Mouse (Mus musculus): ENCODE data around the gene Helz. TPM values are rescaled to one million over a fixed set of nuclear protein-coding genes. Genes with fewer than 3 reads are reported as not detected.

Helz gene
- polyA plus RNA-seq, 1 experiment from 2014 or later = 19.5 TPM

DNA sequence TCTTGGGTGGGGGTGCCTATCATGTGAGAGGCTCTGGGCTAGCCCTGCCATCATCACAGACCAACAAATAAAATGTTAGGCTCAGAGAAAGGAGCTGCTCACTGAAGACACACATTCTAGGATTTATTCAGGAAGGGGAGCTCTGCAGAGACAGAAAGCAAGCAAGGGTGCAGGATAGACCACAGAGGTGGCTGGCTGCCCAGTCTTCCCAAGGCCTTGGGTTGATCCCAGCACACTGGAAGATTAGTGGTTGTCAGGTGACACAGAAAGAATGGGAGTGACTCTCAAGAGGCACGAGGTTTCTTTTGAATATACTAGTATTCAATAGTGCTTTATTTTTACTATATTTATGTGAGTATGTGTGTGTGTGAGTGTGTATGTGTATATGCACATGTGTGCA, 26.6 kb upstream of the Helz start:
- 59% methylated on average over 1 of the region's 1 CpGs for WGBS
- H3K9ac ChIP-seq = no peak overlapping the region
- no peak for ATAC-seq (ENCODE audit: insufficient number of reproducible peaks, low FRiP score)
- no peaks in the 10 kb centered on the region for H3K9me3 ChIP-seq (replicated peaks)
- no peak overlapping the region for H3K4me2 ChIP-seq
- no peak overlapping the region for H3K27ac ChIP-seq (ENCODE audit: poor library complexity, severe bottlenecking)
- H3K4me3 ChIP-seq = no peak overlapping the region
- H3K27me3 ChIP-seq (replicated peaks) = no peaks in the 10 kb centered on the region
- no peaks in the 10 kb centered on the region for H3K4me1 ChIP-seq (replicated peaks)
- H3K36me3 ChIP-seq = no peaks in the 10 kb centered on the region

DNA sequence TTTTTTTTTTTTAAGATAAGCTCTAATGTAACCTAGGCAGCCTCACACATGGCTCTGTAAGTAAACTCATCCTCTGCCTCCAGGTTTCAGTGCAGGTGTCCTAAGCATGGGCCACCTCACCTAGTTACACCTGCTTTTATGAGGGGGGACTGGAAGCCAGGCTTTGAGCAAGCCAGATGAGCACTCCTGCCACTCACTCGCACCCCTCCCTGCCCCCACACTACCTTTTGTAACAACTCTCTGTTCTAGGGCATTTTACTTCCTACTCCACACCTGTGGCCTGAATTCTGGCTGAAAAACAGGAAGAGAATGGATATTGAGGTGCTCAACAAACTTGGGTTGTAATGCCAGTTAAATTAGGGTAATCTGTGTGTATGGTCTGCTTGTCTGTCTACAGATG, 22.8 kb upstream of the Helz start:
- Histone ChIP-seq H3K36me3 (no peaks in the 10 kb centered on the region), H3K9me3 (replicated peaks) (0 out of 2 replicates have a peak, but pooled peaks cover 3% of the 10 kb centered on the region), H3K4me3 (no peak overlapping the region), H3K4me1 (replicated peaks) (peaks cover 6% of the 10 kb centered on the region; the same call in 1 of the 2 replicates), H3K9ac (no peak overlapping the region), H3K4me2 (no peak overlapping the region), H3K27me3 (replicated peaks) (no peaks in the 10 kb centered on the region), H3K27ac (ENCODE audit: poor library complexity, severe bottlenecking) (no peak overlapping the region)
- 69% methylated on average over 1 of the region's 1 CpGs for WGBS
- ATAC-seq (ENCODE audit: insufficient number of reproducible peaks, low FRiP score) = no peak

DNA sequence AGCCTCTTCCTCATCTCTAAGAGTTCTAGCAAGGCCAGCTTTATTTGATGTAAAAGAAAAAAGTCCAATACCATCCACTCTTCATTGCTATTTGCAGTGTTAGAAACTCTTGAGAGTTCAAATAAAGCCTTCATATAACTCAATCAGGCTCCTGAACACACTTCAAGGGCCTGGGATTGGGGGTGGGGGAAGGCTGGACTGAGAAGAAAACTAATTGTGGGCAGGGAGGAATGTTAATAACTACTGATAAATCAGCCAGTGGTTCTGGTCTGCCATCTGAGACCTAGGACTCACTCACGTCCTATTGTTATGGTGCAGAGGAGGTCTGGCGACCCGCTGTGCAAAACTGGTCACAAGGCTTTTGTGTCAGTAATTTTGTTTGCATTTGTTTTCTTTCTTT, 20.1 kb upstream of the Helz start:
- H3K9me3 ChIP-seq (replicated peaks) = 0 out of 2 replicates have a peak, but pooled peaks cover 3% of the 10 kb centered on the region
- no peaks in the 10 kb centered on the region for H3K36me3 ChIP-seq
- H3K4me2 ChIP-seq = no peak overlapping the region
- H3K9ac ChIP-seq = no peak overlapping the region
- ATAC-seq (ENCODE audit: insufficient number of reproducible peaks, low FRiP score) = no peak
- H3K4me3 ChIP-seq = no peak overlapping the region
- H3K27me3 ChIP-seq (replicated peaks) = no peaks in the 10 kb centered on the region
- H3K4me1 ChIP-seq (replicated peaks) = peaks cover 6% of the 10 kb centered on the region; the same call in 1 of the 2 replicates
- WGBS = 59% methylated on average over 3 of the region's 3 CpGs
- no peak overlapping the region for H3K27ac ChIP-seq (ENCODE audit: poor library complexity, severe bottlenecking)

DNA sequence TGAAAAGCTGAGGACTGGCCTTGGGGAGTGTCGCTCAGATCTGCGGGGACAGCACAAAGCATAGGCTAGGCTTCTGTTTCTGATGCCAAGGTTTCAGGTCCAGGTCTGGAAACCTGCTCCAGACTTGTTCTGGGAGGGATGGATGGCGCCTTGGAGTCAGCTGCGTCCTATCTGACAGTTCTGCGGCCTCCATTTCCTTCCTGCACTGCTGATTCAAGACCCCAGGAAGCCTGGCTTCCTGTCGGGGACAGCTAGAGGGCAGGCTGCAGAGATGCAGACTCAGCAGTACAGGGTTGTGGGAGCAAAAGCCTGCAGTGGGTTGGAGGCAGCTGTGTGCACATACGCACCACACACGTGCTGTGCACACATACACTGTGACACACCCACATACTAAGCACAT, 18.4 kb upstream of the Helz start:
- H3K36me3 ChIP-seq = no peaks in the 10 kb centered on the region
- H3K9me3 ChIP-seq (replicated peaks) = 0 out of 2 replicates have a peak, but pooled peaks cover 3% of the 10 kb centered on the region
- peak; percentile 88 for ATAC-seq (ENCODE audit: insufficient number of reproducible peaks, low FRiP score)
- H3K9ac ChIP-seq = no peak overlapping the region
- peaks cover 6% of the 10 kb centered on the region; the same call in 1 of the 2 replicates for H3K4me1 ChIP-seq (replicated peaks)
- 28% methylated on average over 8 of the region's 8 CpGs for WGBS
- no peak overlapping the region for H3K4me2 ChIP-seq
- H3K27ac ChIP-seq (ENCODE audit: poor library complexity, severe bottlenecking) = peak overlapping the region; percentile 79
- no peaks in the 10 kb centered on the region for H3K27me3 ChIP-seq (replicated peaks)
- H3K4me3 ChIP-seq = no peak overlapping the region

DNA sequence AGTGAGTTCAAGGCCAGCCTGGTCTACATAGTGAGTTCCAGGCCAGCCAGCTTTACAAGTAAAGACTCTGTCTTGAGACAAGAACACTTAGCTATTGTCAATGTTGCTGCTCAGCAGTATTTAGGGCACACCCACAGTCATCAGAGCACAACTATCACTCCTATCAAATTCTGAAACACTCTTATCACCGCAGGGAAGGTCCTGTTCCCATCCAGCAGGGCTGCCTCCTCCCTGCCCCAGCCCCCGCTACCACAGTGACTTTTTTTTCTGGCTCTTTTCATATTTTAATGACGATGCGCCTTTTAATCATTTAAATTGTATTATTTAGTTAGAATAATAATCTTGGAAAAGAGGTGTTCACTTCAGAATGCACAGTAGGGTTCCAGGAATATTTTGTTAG, 16.3 kb upstream of the Helz start:
- Histone ChIP-seq H3K9me3 (replicated peaks) (0 out of 2 replicates have a peak, but pooled peaks cover 3% of the 10 kb centered on the region), H3K4me1 (replicated peaks) (peaks cover 6% of the 10 kb centered on the region; the same call in 1 of the 2 replicates), H3K9ac (no peak overlapping the region), H3K27me3 (replicated peaks) (no peaks in the 10 kb centered on the region), H3K4me3 (no peak overlapping the region), H3K27ac (ENCODE audit: poor library complexity, severe bottlenecking) (no peak overlapping the region), H3K36me3 (no peaks in the 10 kb centered on the region), H3K4me2 (no peak overlapping the region)
- no peak for ATAC-seq (ENCODE audit: insufficient number of reproducible peaks, low FRiP score)
- 59% methylated on average over 4 of the region's 4 CpGs for WGBS

DNA sequence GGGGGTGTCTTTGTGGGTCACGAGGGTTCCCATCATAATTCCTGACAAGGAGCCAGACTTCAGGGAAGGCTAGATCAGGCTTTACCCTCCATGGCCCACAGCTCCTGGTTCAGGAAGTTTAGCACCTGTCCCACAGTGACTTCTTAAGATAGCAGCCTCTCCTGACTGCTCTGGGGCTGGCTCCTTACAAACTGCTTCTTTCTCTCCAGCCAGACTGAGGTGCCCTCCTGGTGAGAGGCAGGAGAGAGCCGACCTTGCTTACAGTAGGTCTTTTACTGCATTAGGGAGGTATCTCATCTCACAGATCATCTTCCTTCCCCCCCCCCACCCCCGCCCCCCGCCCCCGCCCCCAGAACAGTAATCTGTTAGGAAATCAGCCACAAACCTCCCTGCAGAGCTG, 15.5 kb upstream of the Helz start:
- H3K27me3 ChIP-seq (replicated peaks) = no peaks in the 10 kb centered on the region
- H3K4me2 ChIP-seq = no peak overlapping the region
- H3K36me3 ChIP-seq = no peaks in the 10 kb centered on the region
- H3K4me3 ChIP-seq = no peak overlapping the region
- no peak overlapping the region for H3K27ac ChIP-seq (ENCODE audit: poor library complexity, severe bottlenecking)
- H3K4me1 ChIP-seq (replicated peaks) = peaks cover 6% of the 10 kb centered on the region; the same call in 1 of the 2 replicates
- H3K9me3 ChIP-seq (replicated peaks) = 0 out of 2 replicates have a peak, but pooled peaks cover 3% of the 10 kb centered on the region
- 30% methylated on average over 2 of the region's 5 CpGs for WGBS
- no peak overlapping the region for H3K9ac ChIP-seq
- no peak for ATAC-seq (ENCODE audit: insufficient number of reproducible peaks, low FRiP score)

DNA sequence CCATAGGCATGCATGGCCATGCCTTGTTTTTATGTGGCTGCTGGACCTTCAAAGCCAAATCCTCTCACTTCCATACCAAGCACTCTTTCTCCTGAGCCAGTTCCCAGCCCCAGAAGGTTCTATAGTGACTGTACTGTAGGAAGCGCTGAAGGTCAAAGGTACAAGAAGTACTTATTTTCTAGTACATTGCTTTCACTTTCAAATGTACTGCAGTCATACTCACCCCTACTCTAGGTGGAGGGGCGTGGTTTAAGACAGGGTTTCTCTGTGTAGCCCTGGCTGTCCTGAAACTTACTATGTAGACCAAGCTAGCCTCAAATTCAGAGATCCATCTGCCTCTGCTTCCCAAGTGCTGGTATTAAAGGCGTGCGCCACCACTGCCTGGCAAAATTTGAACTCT, 8.7 kb upstream of the Helz start:
- no peak for ATAC-seq (ENCODE audit: insufficient number of reproducible peaks, low FRiP score)
- H3K4me3 ChIP-seq = no peak overlapping the region
- no peak overlapping the region for H3K9ac ChIP-seq
- no peak overlapping the region for H3K27ac ChIP-seq (ENCODE audit: poor library complexity, severe bottlenecking)
- no peaks in the 10 kb centered on the region for H3K27me3 ChIP-seq (replicated peaks)
- no peaks in the 10 kb centered on the region for H3K9me3 ChIP-seq (replicated peaks)
- 88% methylated on average over 4 of the region's 4 CpGs for whole genome bisulfite sequencing
- no peaks in the 10 kb centered on the region for H3K36me3 ChIP-seq
- no peak overlapping the region for H3K4me2 ChIP-seq
- no peaks in the 10 kb centered on the region for H3K4me1 ChIP-seq (replicated peaks)

DNA sequence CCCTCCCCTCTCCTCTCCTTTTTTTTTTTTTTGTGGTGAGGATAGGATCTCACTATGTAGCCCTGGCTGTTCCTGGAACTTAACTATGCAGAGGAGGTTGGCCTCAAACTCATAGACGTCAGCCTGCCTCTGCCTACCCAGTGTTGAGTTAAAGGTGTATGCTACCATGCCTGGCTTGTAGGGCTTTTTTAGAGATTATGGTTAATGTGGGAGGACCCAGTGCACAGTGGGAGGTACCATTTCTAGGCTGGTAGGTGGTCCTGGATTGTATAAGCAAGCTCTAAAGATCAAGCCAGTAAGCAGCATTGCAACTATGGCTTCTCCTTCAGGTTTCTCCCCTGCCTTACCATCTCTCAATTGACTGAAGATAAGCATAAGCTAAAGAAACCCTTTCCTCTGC, 7.4 kb upstream of the Helz start:
- no peak for ATAC-seq (ENCODE audit: insufficient number of reproducible peaks, low FRiP score)

DNA sequence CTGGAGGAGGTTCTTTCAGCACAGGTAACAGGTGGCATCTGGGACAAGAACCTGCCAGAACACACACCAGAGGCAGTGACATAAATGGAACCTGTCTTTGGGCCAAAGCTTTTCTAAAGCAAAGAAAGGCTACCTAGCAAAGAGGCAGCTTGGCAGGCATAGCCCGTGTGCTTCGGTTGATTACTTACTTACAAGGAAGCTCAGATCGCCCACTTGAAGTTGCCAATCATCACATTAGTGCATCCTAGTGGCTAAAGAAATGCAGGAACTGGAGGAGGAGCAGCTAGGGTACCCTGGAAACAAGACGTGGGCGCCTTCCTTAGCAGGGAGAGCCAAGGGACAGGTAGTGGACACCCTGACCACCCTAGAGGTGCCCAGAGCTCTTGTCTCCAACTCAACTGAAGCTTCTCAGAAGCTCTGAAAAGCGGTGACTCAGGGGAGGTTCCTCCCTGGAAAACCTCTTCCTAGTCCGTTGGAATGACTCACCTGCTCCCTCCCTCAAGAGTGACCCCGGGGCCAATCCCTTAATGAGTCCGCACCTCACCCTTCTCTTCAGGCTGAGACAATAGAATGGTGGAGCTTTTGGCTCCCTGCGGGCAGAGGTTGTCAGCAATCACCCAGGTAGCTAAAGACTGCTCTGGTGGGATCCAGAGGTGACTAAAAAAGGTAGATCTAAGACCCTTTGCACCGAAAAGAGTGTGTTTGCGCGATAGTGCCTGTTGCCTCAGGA, 1.8 kb upstream of the Helz start:
- peaks cover 7% of the 10 kb centered on the region; the same call in 1 of the 2 replicates for H3K36me3 ChIP-seq
- ATAC-seq (ENCODE audit: insufficient number of reproducible peaks, low FRiP score) = no peak
- no peak overlapping the region for H3K27ac ChIP-seq (ENCODE audit: poor library complexity, severe bottlenecking)
- peak overlapping the region; percentile 98; the same call in 1 of the 2 replicates for H3K9ac ChIP-seq
- H3K27me3 ChIP-seq (replicated peaks) = peaks cover 8% of the 10 kb centered on the region; the same call in 1 of the 2 replicates
- peaks cover 8% of the 10 kb centered on the region for H3K4me1 ChIP-seq (replicated peaks)
- no peaks in the 10 kb centered on the region for H3K9me3 ChIP-seq (replicated peaks)
- 21% methylated on average over 13 of the region's 13 CpGs for WGBS
- peak overlapping the region; percentile 100 for H3K4me3 ChIP-seq
- H3K4me2 ChIP-seq = peak overlapping the region; percentile 100

More for the DNA sequence above, 7.4 kb upstream of the Helz start:
- Histone ChIP-seq H3K27ac (ENCODE audit: poor library complexity, severe bottlenecking) (no peak overlapping the region), H3K4me3 (no peak overlapping the region), H3K9ac (no peak overlapping the region), H3K27me3 (replicated peaks) (no peaks in the 10 kb centered on the region), H3K4me2 (no peak overlapping the region), H3K4me1 (replicated peaks) (no peaks in the 10 kb centered on the region), H3K36me3 (no peaks in the 10 kb centered on the region), H3K9me3 (replicated peaks) (no peaks in the 10 kb centered on the region)
- 42% methylated on average over 1 of the region's 1 CpGs for WGBS

DNA sequence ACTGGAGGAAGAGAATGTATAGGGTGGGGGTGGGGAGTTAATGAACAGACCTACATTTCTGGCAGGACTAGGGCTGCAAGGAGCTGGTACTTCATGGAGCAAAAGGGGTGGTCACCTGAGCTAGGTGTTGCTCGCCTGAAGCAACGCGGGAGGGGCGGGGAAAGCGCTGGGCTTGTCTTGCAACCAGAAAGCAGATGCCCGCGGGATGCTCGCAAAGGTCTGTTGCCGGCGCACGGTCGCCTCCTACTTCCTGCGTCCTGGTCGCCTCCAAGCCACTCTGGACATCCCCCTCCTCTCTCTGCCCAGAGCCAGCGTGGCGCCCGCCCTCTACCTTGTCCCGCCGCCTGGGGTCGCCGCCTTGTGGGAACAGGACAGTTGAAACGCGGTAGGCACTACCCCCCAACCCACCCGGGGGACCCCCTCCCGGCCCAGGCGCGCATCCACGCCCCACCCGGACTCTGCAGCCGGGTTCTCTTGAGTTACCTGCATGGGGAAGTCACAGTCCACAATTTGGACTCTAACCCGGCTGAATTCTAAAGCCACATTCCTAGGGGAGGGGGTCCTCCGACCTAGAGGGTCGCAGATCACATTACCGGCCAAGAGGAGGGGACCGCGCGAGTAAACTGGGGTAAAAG, 946 bp upstream of the Helz start:
- Histone ChIP-seq H3K4me2 (peak overlapping the region; percentile 100), H3K27ac (ENCODE audit: poor library complexity, severe bottlenecking) (peak overlapping the region; percentile 71), H3K9ac (peak overlapping the region; percentile 98), H3K9me3 (replicated peaks) (no peaks in the 10 kb centered on the region), H3K27me3 (replicated peaks) (peaks cover 8% of the 10 kb centered on the region; the same call in 1 of the 2 replicates), H3K4me3 (peak overlapping the region; percentile 100), H3K36me3 (peaks cover 7% of the 10 kb centered on the region; the same call in 1 of the 2 replicates), H3K4me1 (replicated peaks) (peaks cover 15% of the 10 kb centered on the region)
- peak; percentile 56 for ATAC-seq (ENCODE audit: insufficient number of reproducible peaks, low FRiP score)
- WGBS = 0% methylated on average over 35 of the region's 37 CpGs

DNA sequence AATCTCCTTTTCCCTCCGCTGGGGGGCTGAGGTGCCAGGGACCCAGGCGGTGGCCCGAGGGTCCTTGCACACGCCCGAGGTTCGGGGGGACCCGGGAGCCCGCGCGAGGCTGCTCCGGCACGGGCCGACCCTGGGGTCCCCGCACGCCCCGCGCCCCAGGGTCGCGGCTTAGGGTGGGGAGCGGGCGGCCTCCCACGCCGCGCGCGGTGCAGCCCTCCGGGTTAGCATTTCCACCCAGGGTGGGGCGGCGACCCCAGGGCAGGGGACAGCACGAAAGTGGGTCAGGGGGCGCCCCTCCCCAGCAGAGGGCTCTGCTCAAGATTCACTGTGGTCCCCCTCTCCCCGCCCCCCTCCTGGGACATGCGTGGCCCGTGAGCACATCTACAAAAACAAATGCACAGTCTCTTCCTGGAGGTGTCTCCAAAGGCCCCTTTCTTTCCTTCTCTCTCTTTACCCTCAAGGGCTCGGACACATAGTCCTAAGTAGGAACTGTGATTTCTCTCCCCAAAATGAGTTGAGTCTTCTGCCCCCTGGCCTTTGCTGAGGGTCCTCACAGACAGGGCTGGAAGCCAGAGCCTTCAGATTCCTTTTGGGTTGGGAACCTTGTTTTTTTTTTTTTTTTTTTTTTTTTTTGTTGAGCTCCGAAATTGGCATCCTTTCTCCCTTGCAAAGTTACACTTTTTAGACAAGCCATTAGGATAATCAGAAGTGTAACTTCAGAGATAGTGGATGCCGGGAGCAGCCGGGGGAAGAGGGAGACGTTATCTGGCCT, 660 bp downstream of the Helz start:
- WGBS = 2% methylated on average over 39 of the region's 39 CpGs
- Histone ChIP-seq H3K4me3 (peak overlapping the region; percentile 100), H3K4me1 (replicated peaks) (peaks cover 15% of the 10 kb centered on the region), H3K9me3 (replicated peaks) (no peaks in the 10 kb centered on the region), H3K4me2 (peak overlapping the region; percentile 100), H3K27ac (ENCODE audit: poor library complexity, severe bottlenecking) (peak overlapping the region; percentile 74), H3K27me3 (replicated peaks) (peaks cover 8% of the 10 kb centered on the region; the same call in 1 of the 2 replicates), H3K36me3 (peaks cover 12% of the 10 kb centered on the region), H3K9ac (peak overlapping the region; percentile 98)
- peak; percentile 35; the same call in 1 of the 2 replicates for ATAC-seq (ENCODE audit: insufficient number of reproducible peaks, low FRiP score)
